Mouse (Mus musculus): ENCODE measurements around the gene Olfr689. TPM values are rescaled to one million over a fixed set of nuclear protein-coding genes. Genes with fewer than 3 reads are reported as not detected.

Gene Olfr689
- polyA plus RNA-seq, 1 experiment from 2014 or later = not detected

DNA sequence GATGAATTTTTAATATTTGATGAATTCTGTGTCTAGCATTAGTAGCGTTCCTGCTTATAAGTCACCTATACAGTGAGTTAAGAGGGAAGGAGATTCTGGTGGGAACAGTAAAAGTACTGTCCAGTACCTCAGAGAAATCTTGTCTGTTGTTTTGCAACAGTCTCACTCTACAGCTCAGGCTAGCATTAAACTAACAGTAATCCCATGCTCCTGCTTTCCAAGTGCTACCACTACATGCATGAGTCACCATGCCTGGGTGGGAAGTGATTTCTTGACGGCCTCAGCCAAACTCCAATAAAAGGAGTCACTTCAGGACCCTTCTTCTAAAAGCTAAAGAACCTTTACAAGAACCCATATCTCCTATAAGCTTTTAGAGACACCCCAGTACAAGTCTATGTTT lies 50.7 kb downstream of the Olfr689 start:
- no peak overlapping the region for H3K27ac ChIP-seq
- no peaks in the 10 kb centered on the region for H3K36me3 ChIP-seq (replicated peaks; ENCODE audit: control insufficient read depth, insufficient read depth)
- 83% methylated on average over 2 of the region's 2 CpGs for WGBS
- ATAC-seq (ENCODE audit: low FRiP score) = no peak
- DNase-seq (ENCODE audit: low spot score) = no peak
- no peak overlapping the region for H3K9ac ChIP-seq
- H3K4me1 ChIP-seq (replicated peaks; ENCODE audit: control insufficient read depth, insufficient read depth, low read length) = no peaks in the 10 kb centered on the region
- no peak overlapping the region for H3K4me3 ChIP-seq (replicated peaks; ENCODE audit: low read length)
- no peaks in the 10 kb centered on the region for H3K9me3 ChIP-seq (ENCODE audit: control insufficient read depth, low read length)
- no peaks in the 10 kb centered on the region for H3K27me3 ChIP-seq (ENCODE audit: control insufficient read depth, insufficient read depth, low read length)
- no peak overlapping the region for H3K4me2 ChIP-seq (replicated peaks)

DNA sequence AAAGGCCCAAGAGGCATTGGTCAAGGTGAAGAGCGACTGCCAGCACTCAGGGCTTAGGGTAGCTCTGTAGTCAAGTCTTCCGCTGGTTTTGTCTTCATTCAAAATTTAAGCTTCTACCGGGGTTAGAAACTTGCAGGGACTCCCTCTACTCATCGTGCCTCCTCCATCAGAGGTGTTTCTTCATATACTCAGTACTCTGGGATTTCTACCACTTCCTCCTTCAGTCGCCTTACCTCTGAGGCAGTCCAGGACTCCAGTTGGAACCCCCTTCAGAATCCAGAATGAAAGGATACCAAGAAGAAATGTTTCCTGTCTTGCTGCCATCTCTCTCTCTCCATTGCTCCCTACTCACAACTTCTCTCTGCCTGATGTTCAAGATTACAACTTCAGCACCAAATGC lies 56.3 kb downstream of the Olfr689 start:
- H3K9me3 ChIP-seq (ENCODE audit: control insufficient read depth, low read length) = no peaks in the 10 kb centered on the region
- ATAC-seq (ENCODE audit: low FRiP score) (no peak), DNase-seq (ENCODE audit: low spot score) (no peak)
- no peaks in the 10 kb centered on the region for H3K4me1 ChIP-seq (replicated peaks; ENCODE audit: control insufficient read depth, insufficient read depth, low read length)
- H3K9ac ChIP-seq = no peak overlapping the region
- H3K27me3 ChIP-seq (ENCODE audit: control insufficient read depth, insufficient read depth, low read length) = no peaks in the 10 kb centered on the region
- WGBS = 94% methylated on average over 5 of the region's 5 CpGs
- H3K4me2 ChIP-seq (replicated peaks) = no peak overlapping the region
- peaks cover 13% of the 10 kb centered on the region for H3K36me3 ChIP-seq (replicated peaks; ENCODE audit: control insufficient read depth, insufficient read depth)
- no peak overlapping the region for H3K4me3 ChIP-seq (replicated peaks; ENCODE audit: low read length)
- no peak overlapping the region for H3K27ac ChIP-seq

DNA sequence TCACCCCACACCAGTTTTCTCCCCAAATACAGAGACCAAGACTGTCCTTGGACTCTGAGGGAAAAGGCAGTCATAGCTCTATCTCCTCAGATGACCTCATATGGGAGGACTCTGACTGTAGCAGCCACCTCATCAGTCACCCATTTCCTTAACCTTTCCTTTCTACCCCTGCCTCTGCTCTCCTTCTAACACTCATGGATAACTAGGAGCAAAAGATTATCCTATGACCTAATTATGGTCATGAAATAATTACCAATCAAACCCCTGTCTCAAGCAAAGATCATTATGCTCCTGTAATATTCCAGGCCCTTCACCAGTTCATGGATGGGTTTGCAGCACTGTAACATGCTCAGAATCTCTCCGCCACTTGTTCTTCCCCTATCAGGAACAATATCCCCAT lies 57.0 kb downstream of the Olfr689 start, which contains the start of gene Olfr692:
TSS of gene Olfr692 (plus strand) at position 301 of the 400 bp plus-strand sequence.
- H3K4me3 ChIP-seq (replicated peaks; ENCODE audit: low read length) = no peak within 1 kb of the TSS
- no peaks in the 10 kb centered on the region for H3K27me3 ChIP-seq (ENCODE audit: control insufficient read depth, insufficient read depth, low read length)
- no peaks in the 10 kb centered on the region for H3K4me1 ChIP-seq (replicated peaks; ENCODE audit: control insufficient read depth, insufficient read depth, low read length)
- H3K4me2 ChIP-seq (replicated peaks) = no peak within 1 kb of the TSS
- no peaks in the 10 kb centered on the region for H3K9me3 ChIP-seq (ENCODE audit: control insufficient read depth, low read length)
- WGBS = 93% methylated on average over 1 of the region's 1 CpGs
- peaks cover 19% of the 10 kb centered on the region for H3K36me3 ChIP-seq (replicated peaks; ENCODE audit: control insufficient read depth, insufficient read depth)
- H3K9ac ChIP-seq = no peak within 1 kb of the TSS
- no peak within 1 kb of the TSS for H3K27ac ChIP-seq
- ATAC-seq (ENCODE audit: low FRiP score) (no peak), DNase-seq (ENCODE audit: low spot score) (no peak)

DNA sequence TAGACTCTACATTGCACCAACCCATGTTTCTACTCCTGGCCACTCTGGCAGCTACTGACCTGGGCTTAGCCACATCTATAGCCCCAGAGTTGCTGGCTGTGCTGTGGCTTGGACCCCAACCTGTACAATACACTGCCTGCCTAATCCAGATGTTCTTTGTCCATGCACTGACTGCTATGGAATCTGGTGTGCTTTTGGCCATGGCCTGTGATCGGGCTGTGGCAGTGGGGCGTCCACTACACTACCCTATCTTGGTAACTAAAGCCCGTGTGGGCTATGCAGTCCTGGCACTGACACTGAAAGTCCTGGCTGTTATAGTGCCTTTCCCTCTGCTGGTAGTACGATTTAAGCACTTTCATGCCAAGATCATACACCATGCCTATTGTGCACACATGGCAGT lies 57.6 kb downstream of the Olfr689 start:
- Histone ChIP-seq H3K27me3 (ENCODE audit: control insufficient read depth, insufficient read depth, low read length) (no peaks in the 10 kb centered on the region), H3K9ac (no peak overlapping the region), H3K4me2 (replicated peaks) (no peak overlapping the region), H3K36me3 (replicated peaks; ENCODE audit: control insufficient read depth, insufficient read depth) (peaks cover 25% of the 10 kb centered on the region), H3K4me3 (replicated peaks; ENCODE audit: low read length) (no peak overlapping the region), H3K4me1 (replicated peaks; ENCODE audit: control insufficient read depth, insufficient read depth, low read length) (no peaks in the 10 kb centered on the region), H3K9me3 (ENCODE audit: control insufficient read depth, low read length) (no peaks in the 10 kb centered on the region), H3K27ac (no peak overlapping the region)
- 93% methylated on average over 4 of the region's 4 CpGs for WGBS
- ATAC-seq (ENCODE audit: low FRiP score) = no peak
- no peak for DNase-seq (ENCODE audit: low spot score)

Other genes starting within 250 kb of the Olfr689 start
- not detected in 2 replicates for gene Olfr678, start 246.7 kb upstream of the Olfr689 start, polyA plus RNA-seq (2014; fragmentation: Nextera tagmentation; extraction: Ambion mirVana)
- gene Olfr679, start 230.0 kb upstream of the Olfr689 start, polyA plus RNA-seq (2014; fragmentation: Nextera tagmentation; extraction: Ambion mirVana) = not detected in 2 replicates
- not detected in 2 replicates for gene Olfr680-ps1, start 218.3 kb upstream of the Olfr689 start, polyA plus RNA-seq (2014; fragmentation: Nextera tagmentation; extraction: Ambion mirVana)
- gene Olfr681, start 194.3 kb upstream of the Olfr689 start, polyA plus RNA-seq (2014; fragmentation: Nextera tagmentation; extraction: Ambion mirVana) = not detected in 2 replicates
- gene Olfr683, start 164.2 kb upstream of the Olfr689 start, polyA plus RNA-seq (2014; fragmentation: Nextera tagmentation; extraction: Ambion mirVana) = not detected in 2 replicates
- gene Olfr684, start 147.5 kb upstream of the Olfr689 start, polyA plus RNA-seq (2014; fragmentation: Nextera tagmentation; extraction: Ambion mirVana) = not detected in 2 replicates
- gene Olfr685, start 125.2 kb upstream of the Olfr689 start, polyA plus RNA-seq (2014; fragmentation: Nextera tagmentation; extraction: Ambion mirVana) = not detected in 2 replicates
- not detected in 2 replicates for gene Olfr686, start 103.7 kb upstream of the Olfr689 start, polyA plus RNA-seq (2014; fragmentation: Nextera tagmentation; extraction: Ambion mirVana)
- not detected in 2 replicates for gene Olfr688, start 23.1 kb upstream of the Olfr689 start, polyA plus RNA-seq (2014; fragmentation: Nextera tagmentation; extraction: Ambion mirVana)
- not detected in 2 replicates for gene Olfr690, start 22.9 kb downstream of the Olfr689 start, polyA plus RNA-seq (2014; fragmentation: Nextera tagmentation; extraction: Ambion mirVana)
- gene Olfr691, start 31.1 kb downstream of the Olfr689 start, polyA plus RNA-seq (2014; fragmentation: Nextera tagmentation; extraction: Ambion mirVana) = 0.14 and 0.33 TPM in 2 replicates
- gene Olfr692, start 57.1 kb downstream of the Olfr689 start, polyA plus RNA-seq (2014; fragmentation: Nextera tagmentation; extraction: Ambion mirVana) = not detected in 2 replicates
- not detected in 2 replicates for gene Gm5901, start 63.9 kb downstream of the Olfr689 start, polyA plus RNA-seq (2014; fragmentation: Nextera tagmentation; extraction: Ambion mirVana)
- gene Fam160a2, start 88.9 kb downstream of the Olfr689 start, polyA plus RNA-seq (2014; fragmentation: Nextera tagmentation; extraction: Ambion mirVana) = 39.0 and 42.2 TPM in 2 replicates
- gene Cnga4, start 93.4 kb downstream of the Olfr689 start, polyA plus RNA-seq (2014; fragmentation: Nextera tagmentation; extraction: Ambion mirVana) = not detected in 2 replicates
- 3.8 and 4.0 TPM in 2 replicates for gene Cckbr, start 114.6 kb downstream of the Olfr689 start, polyA plus RNA-seq (2014; fragmentation: Nextera tagmentation; extraction: Ambion mirVana)
- gene Cavin3, start 171.1 kb downstream of the Olfr689 start, polyA plus RNA-seq (2014; fragmentation: Nextera tagmentation; extraction: Ambion mirVana) = 32.6 and 36.0 TPM in 2 replicates
- gene Smpd1, start 243.2 kb downstream of the Olfr689 start, polyA plus RNA-seq (2014; fragmentation: Nextera tagmentation; extraction: Ambion mirVana) = 95.9 and 106 TPM in 2 replicates